Mouse (Mus musculus): ENCODE data around the gene Phc2. TPM values are rescaled to one million over a fixed set of nuclear protein-coding genes. Genes with fewer than 3 reads are reported as not detected.
A peak's percentile ranks its signal among the peaks of the same experiment; 100 is the strongest.

Phc2 gene
- polyA plus RNA-seq, 1 experiment from 2014 or later, result 107 TPM

GRCm38 (mm10) chr4:128733496-128733895 lies 79.0 kb downstream of the Phc2 start:
- no peak overlapping the region for H3K9ac ChIP-seq
- 20% methylated on average over 6 of the region's 6 CpGs for WGBS

GRCm38 (mm10) chr4:128734217-128734616 lies 79.7 kb downstream of the Phc2 start:
- peak; percentile 93 for ATAC-seq (ENCODE audit: insufficient read depth)
- peaks cover 60% of the 10 kb centered on the region for H3K4me1 ChIP-seq (ENCODE audit: insufficient read depth)
- no peak overlapping the region for H3K4me3 ChIP-seq (ENCODE audit: low read depth, low read length)
- H3K36me3 ChIP-seq (ENCODE audit: insufficient read depth), result peaks cover 45% of the 10 kb centered on the region
- no peaks in the 10 kb centered on the region for H3K27me3 ChIP-seq (ENCODE audit: insufficient read depth, low read length)
- no peak for TF ChIP-seq CTCF (IDR thresholded peaks at IDR 0.05; ENCODE audit: low read depth)
- H3K4me2 ChIP-seq, result peak overlapping the region; percentile 51
- no peaks in the 10 kb centered on the region for H3K9me3 ChIP-seq (ENCODE audit: low read depth, low read length)
- peak overlapping the region; percentile 84 for H3K27ac ChIP-seq (ENCODE audit: low read depth)
- H3K9ac ChIP-seq, result no peak overlapping the region
- 23% methylated on average over 5 of the region's 5 CpGs for WGBS
- DNase-seq, result peak; percentile 96

More at GRCm38 (mm10) chr4:128733496-128733895, 79.0 kb downstream of the Phc2 start:
- Histone ChIP-seq H3K4me2 (peak overlapping the region; percentile 51), H3K4me3 (ENCODE audit: low read depth, low read length) (no peak overlapping the region), H3K36me3 (ENCODE audit: insufficient read depth) (peaks cover 44% of the 10 kb centered on the region), H3K27ac (ENCODE audit: low read depth) (peak overlapping the region; percentile 84), H3K4me1 (ENCODE audit: insufficient read depth) (peaks cover 60% of the 10 kb centered on the region), H3K9me3 (ENCODE audit: low read depth, low read length) (no peaks in the 10 kb centered on the region), H3K27me3 (ENCODE audit: insufficient read depth, low read length) (no peaks in the 10 kb centered on the region)
- ATAC-seq (ENCODE audit: insufficient read depth) (peak; percentile 1; the same call in 1 of the 2 replicates), DNase-seq (peak; percentile 49)
- TF ChIP-seq CTCF (IDR thresholded peaks at IDR 0.05; ENCODE audit: low read depth), result no peak

DNA sequence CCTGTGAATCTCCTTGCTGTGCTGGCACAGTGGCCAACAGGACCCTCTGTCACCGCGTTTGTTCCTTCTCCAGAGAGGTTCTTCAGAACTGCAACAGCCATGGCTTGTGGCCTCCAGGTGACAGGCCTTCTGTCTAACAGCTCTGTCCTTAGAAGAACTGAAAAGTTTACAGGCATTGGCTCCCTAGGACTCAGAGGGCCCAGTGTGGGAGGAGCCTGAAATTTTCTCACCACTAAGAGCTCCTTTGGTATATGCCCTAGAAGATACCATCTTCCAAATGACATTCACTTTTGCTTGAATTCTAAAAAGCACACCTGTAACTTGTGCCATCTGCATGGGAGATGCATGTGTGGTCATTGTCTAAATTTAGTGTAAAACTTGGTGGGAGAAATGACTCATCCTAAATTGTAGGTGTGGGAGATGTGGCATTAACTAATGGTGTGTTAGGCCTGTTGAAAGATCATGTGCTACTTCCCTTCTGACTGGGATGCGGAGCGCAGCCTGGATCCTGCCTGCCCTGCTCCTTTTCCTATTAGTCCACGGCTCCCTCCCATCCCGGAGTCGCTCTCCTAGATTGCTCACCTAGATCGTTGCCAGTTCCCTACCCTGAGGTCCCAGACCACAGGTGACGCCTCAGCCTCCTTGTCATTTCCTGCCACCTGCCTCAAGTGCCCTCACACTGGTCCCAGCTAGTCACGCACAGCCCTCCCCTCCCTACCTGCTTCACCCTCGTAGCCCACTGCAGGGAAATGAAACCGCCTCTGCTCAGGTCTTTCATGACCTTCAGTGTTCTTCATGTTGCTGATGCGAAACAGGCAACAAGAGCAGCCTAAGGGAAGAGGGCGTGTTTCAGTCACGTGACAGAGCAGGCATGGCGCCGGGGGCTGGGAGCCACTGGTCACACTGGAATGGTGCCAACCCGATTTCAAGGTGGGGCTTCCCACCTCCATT lies 80.5 kb downstream of the Phc2 start:
- Histone ChIP-seq H3K36me3 (ENCODE audit: insufficient read depth) (peaks cover 45% of the 10 kb centered on the region), H3K4me3 (ENCODE audit: low read depth, low read length) (no peak overlapping the region), H3K4me2 (peak overlapping the region; percentile 44), H3K4me1 (ENCODE audit: insufficient read depth) (peaks cover 60% of the 10 kb centered on the region), H3K9ac (no peak overlapping the region; the same call in 1 of the 2 replicates), H3K27ac (ENCODE audit: low read depth) (peak overlapping the region; percentile 76), H3K9me3 (ENCODE audit: low read depth, low read length) (no peaks in the 10 kb centered on the region), H3K27me3 (ENCODE audit: insufficient read depth, low read length) (no peaks in the 10 kb centered on the region)
- no peak for TF ChIP-seq CTCF (IDR thresholded peaks at IDR 0.05; ENCODE audit: low read depth)
- DNase-seq, result peak; percentile 44
- 50% methylated on average over 18 of the region's 18 CpGs for WGBS
- peak; percentile 4; the same call in 1 of the 2 replicates for ATAC-seq (ENCODE audit: insufficient read depth)

DNA sequence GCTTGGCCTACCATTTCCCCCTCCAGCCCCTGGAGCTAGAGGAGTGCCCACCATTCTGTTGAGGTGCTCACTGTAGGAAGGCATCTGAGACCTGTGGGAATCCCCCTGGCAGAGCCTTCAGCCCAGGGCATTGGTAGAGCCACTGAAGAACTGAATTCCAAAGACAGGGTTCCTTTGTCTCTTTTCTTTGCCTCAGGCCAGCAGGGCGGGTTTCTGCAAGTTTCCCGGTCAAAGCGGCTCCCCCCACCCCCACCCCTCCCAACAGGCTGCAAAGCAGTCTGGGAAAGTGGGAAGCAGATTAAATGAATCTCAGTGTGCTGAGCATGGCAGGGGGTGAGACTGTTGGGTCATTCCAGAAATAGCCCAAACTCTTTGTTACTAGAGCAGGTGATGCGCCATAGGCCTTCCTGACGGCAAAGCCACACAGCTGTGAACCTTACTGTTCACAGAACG lies 82.7 kb downstream of the Phc2 start:
- H3K9me3 ChIP-seq (ENCODE audit: low read depth, low read length), result no peaks in the 10 kb centered on the region
- peak overlapping the region; percentile 91 for H3K27ac ChIP-seq (ENCODE audit: low read depth)
- DNase-seq (peak; percentile 37), ATAC-seq (ENCODE audit: insufficient read depth) (no peak)
- H3K4me2 ChIP-seq, result peak overlapping the region; percentile 35
- no peaks in the 10 kb centered on the region for H3K27me3 ChIP-seq (ENCODE audit: insufficient read depth, low read length)
- 32% methylated on average over 6 of the region's 6 CpGs for WGBS
- no peak for TF ChIP-seq CTCF (IDR thresholded peaks at IDR 0.05; ENCODE audit: low read depth)
- H3K9ac ChIP-seq, result peak overlapping the region; percentile 2; the same call in 1 of the 2 replicates
- H3K36me3 ChIP-seq (ENCODE audit: insufficient read depth), result peaks cover 37% of the 10 kb centered on the region
- peaks cover 43% of the 10 kb centered on the region for H3K4me1 ChIP-seq (ENCODE audit: insufficient read depth)
- H3K4me3 ChIP-seq (ENCODE audit: low read depth, low read length), result no peak overlapping the region

- Histone ChIP-seq H3K27me3 (ENCODE audit: insufficient read depth, low read length) (no peaks in the 10 kb centered on the region), H3K4me2 (peak overlapping the region; percentile 35), H3K27ac (ENCODE audit: low read depth) (peak overlapping the region; percentile 91), H3K4me3 (ENCODE audit: low read depth, low read length) (no peak overlapping the region), H3K4me1 (ENCODE audit: insufficient read depth) (peaks cover 40% of the 10 kb centered on the region), H3K36me3 (ENCODE audit: insufficient read depth) (peaks cover 46% of the 10 kb centered on the region), H3K9ac (no peak overlapping the region; the same call in 1 of the 2 replicates), H3K9me3 (ENCODE audit: low read depth, low read length) (no peaks in the 10 kb centered on the region)
- peak; percentile 73 for DNase-seq
- no peak for TF ChIP-seq CTCF (IDR thresholded peaks at IDR 0.05; ENCODE audit: low read depth)
- 0 out of 2 replicates have a peak, but pooled peaks have one; percentile 6 for ATAC-seq (ENCODE audit: insufficient read depth)
- WGBS, result 54% methylated on average over 14 of the region's 14 CpGs
Observed at GRCm38 (mm10) chr4:128737825-128738610, 83.5 kb downstream of the Phc2 start.

GRCm38 (mm10) chr4:128740878-128741277 lies 86.4 kb downstream of the Phc2 start:
- H3K4me1 ChIP-seq (ENCODE audit: insufficient read depth), result peaks cover 14% of the 10 kb centered on the region
- no peak for ATAC-seq (ENCODE audit: insufficient read depth)

More at GRCm38 (mm10) chr4:128740878-128741277, 86.4 kb downstream of the Phc2 start:
- Histone ChIP-seq H3K9me3 (ENCODE audit: low read depth, low read length) (no peaks in the 10 kb centered on the region), H3K36me3 (ENCODE audit: insufficient read depth) (peaks cover 61% of the 10 kb centered on the region), H3K27ac (ENCODE audit: low read depth) (no peak overlapping the region), H3K27me3 (ENCODE audit: insufficient read depth, low read length) (no peaks in the 10 kb centered on the region), H3K4me2 (no peak overlapping the region), H3K4me3 (ENCODE audit: low read depth, low read length) (no peak overlapping the region), H3K9ac (no peak overlapping the region)
- DNase-seq, result no peak
- TF ChIP-seq CTCF (IDR thresholded peaks at IDR 0.05; ENCODE audit: low read depth), result no peak
- WGBS, result 38% methylated on average over 1 of the region's 1 CpGs

All from lung, embryonic 14.5 days (tissue).